Mouse (Mus musculus): Measurements from ENCODE around the gene Rbm43. TPM values are rescaled to one million over a fixed set of nuclear protein-coding genes. Genes with fewer than 3 reads are reported as not detected.
"Not testable (repeated sequence)": the region's sequence is repeated elsewhere in the genome, so short reads cannot be mapped to it uniquely, and the experiment has no call there.

Gene Rbm43
- total and polyA plus RNA-seq, 2 experiments from 2014 or later: 6.3 to 13.6 TPM

GRCm38 (mm10) chr2:51914532-51914931 is 20.4 kb downstream of the Rbm43 start:
- no peak for ATAC-seq
- Histone ChIP-seq H3K27me3 (ENCODE audit: insufficient read depth, low read length) (no peaks in the 10 kb centered on the region), H3K9ac (replicated peaks; ENCODE audit: low read length) (no peak overlapping the region), H3K4me1 (ENCODE audit: insufficient read depth, low read length) (no peaks in the 10 kb centered on the region), H3K4me3 (ENCODE audit: low read length) (no peak overlapping the region), H3K27ac (no peak overlapping the region), H3K9me3 (ENCODE audit: low read length) (no peaks in the 10 kb centered on the region), H3K4me2 (ENCODE audit: low read depth, low read length) (no peak overlapping the region), H3K36me3 (ENCODE audit: insufficient read depth, low read length) (no peaks in the 10 kb centered on the region)
- no peak for DNase-seq (ENCODE audit: low spot score)
- no peak; the same call in 1 of the 2 replicates for TF ChIP-seq CTCF (IDR thresholded peaks at IDR 0.05; ENCODE audit: low read depth)
- 51% methylated on average over 7 of the region's 7 CpGs for WGBS

GRCm38 (mm10) chr2:51912740-51913139 is 22.2 kb downstream of the Rbm43 start:
- no peaks in the 10 kb centered on the region for H3K27me3 ChIP-seq (ENCODE audit: insufficient read depth, low read length)
- H3K27ac ChIP-seq: no peak overlapping the region
- no peak overlapping the region for H3K9ac ChIP-seq (replicated peaks; ENCODE audit: low read length)
- WGBS: 48% methylated on average over 6 of the region's 6 CpGs
- no peak overlapping the region for H3K4me3 ChIP-seq (ENCODE audit: low read length)
- H3K9me3 ChIP-seq (ENCODE audit: low read length): no peaks in the 10 kb centered on the region
- ATAC-seq: no peak
- no peaks in the 10 kb centered on the region for H3K36me3 ChIP-seq (ENCODE audit: insufficient read depth, low read length)
- no peak for TF ChIP-seq CTCF (IDR thresholded peaks at IDR 0.05; ENCODE audit: low read depth)
- no peak for DNase-seq (ENCODE audit: low spot score)
- no peaks in the 10 kb centered on the region for H3K4me1 ChIP-seq (ENCODE audit: insufficient read depth, low read length)
- H3K4me2 ChIP-seq (ENCODE audit: low read depth, low read length): no peak overlapping the region

- no peak for TF ChIP-seq CTCF (IDR thresholded peaks at IDR 0.05; ENCODE audit: low read depth)
- Histone ChIP-seq H3K4me3 (ENCODE audit: low read length) (no peak overlapping the region), H3K9ac (replicated peaks; ENCODE audit: low read length) (no peak overlapping the region), H3K4me1 (ENCODE audit: insufficient read depth, low read length) (no peaks in the 10 kb centered on the region), H3K27ac (no peak overlapping the region), H3K36me3 (ENCODE audit: insufficient read depth, low read length) (no peaks in the 10 kb centered on the region), H3K27me3 (ENCODE audit: insufficient read depth, low read length) (no peaks in the 10 kb centered on the region), H3K9me3 (ENCODE audit: low read length) (no peaks in the 10 kb centered on the region), H3K4me2 (ENCODE audit: low read depth, low read length) (no peak overlapping the region)
- no peak for DNase-seq (ENCODE audit: low spot score)
- 92% methylated on average over 2 of the region's 2 CpGs for WGBS
- no peak for ATAC-seq
Observed at GRCm38 (mm10) chr2:51911864-51912263, 23.1 kb downstream of the Rbm43 start.

- 46% methylated on average over 4 of the region's 4 CpGs for WGBS
- no peak for TF ChIP-seq CTCF (IDR thresholded peaks at IDR 0.05; ENCODE audit: low read depth)
- no peaks in the 10 kb centered on the region for H3K4me1 ChIP-seq (ENCODE audit: insufficient read depth, low read length)
- ATAC-seq: no peak
- H3K36me3 ChIP-seq (ENCODE audit: insufficient read depth, low read length): no peaks in the 10 kb centered on the region
- H3K4me3 ChIP-seq (ENCODE audit: low read length): no peak overlapping the region
- no peak overlapping the region for H3K4me2 ChIP-seq (ENCODE audit: low read depth, low read length)
- DNase-seq (ENCODE audit: low spot score): no peak
- H3K27me3 ChIP-seq (ENCODE audit: insufficient read depth, low read length): no peaks in the 10 kb centered on the region
- H3K9ac ChIP-seq (replicated peaks; ENCODE audit: low read length): no peak overlapping the region
- no peaks in the 10 kb centered on the region for H3K9me3 ChIP-seq (ENCODE audit: low read length)
- H3K27ac ChIP-seq: no peak overlapping the region
Observed at GRCm38 (mm10) chr2:51907538-51908110, 27.3 kb downstream of the Rbm43 start.

GRCm38 (mm10) chr2:51905637-51906036 is 29.3 kb downstream of the Rbm43 start:
- ATAC-seq (no peak), DNase-seq (ENCODE audit: low spot score) (no peak)
- Histone ChIP-seq H3K9ac (replicated peaks; ENCODE audit: low read length) (no peak overlapping the region), H3K36me3 (ENCODE audit: insufficient read depth, low read length) (no peaks in the 10 kb centered on the region), H3K27ac (no peak overlapping the region), H3K27me3 (ENCODE audit: insufficient read depth, low read length) (no peaks in the 10 kb centered on the region), H3K9me3 (ENCODE audit: low read length) (no peaks in the 10 kb centered on the region), H3K4me1 (ENCODE audit: insufficient read depth, low read length) (no peaks in the 10 kb centered on the region), H3K4me2 (ENCODE audit: low read depth, low read length) (no peak overlapping the region), H3K4me3 (ENCODE audit: low read length) (no peak overlapping the region)
- no peak for TF ChIP-seq CTCF (IDR thresholded peaks at IDR 0.05; ENCODE audit: low read depth)
- 76% methylated on average over 8 of the region's 8 CpGs for WGBS

- 88% methylated on average over 12 of the region's 12 CpGs for WGBS
- H3K27ac ChIP-seq: no peak overlapping the region
- ATAC-seq (no peak), DNase-seq (ENCODE audit: low spot score) (no peak)
- no peaks in the 10 kb centered on the region for H3K27me3 ChIP-seq (ENCODE audit: insufficient read depth, low read length)
- no peak overlapping the region for H3K9ac ChIP-seq (replicated peaks; ENCODE audit: low read length)
- H3K4me1 ChIP-seq (ENCODE audit: insufficient read depth, low read length): no peaks in the 10 kb centered on the region
- H3K9me3 ChIP-seq (ENCODE audit: low read length): no peaks in the 10 kb centered on the region
- no peak for TF ChIP-seq CTCF (IDR thresholded peaks at IDR 0.05; ENCODE audit: low read depth)
- no peak overlapping the region for H3K4me3 ChIP-seq (ENCODE audit: low read length)
- no peaks in the 10 kb centered on the region for H3K36me3 ChIP-seq (ENCODE audit: insufficient read depth, low read length)
- H3K4me2 ChIP-seq (ENCODE audit: low read depth, low read length): no peak overlapping the region
Observed at GRCm38 (mm10) chr2:51892411-51892901, 42.5 kb downstream of the Rbm43 start.

- no peaks in the 10 kb centered on the region for H3K4me1 ChIP-seq (ENCODE audit: insufficient read depth, low read length)
- no peak overlapping the region for H3K4me2 ChIP-seq (ENCODE audit: low read depth, low read length)
- DNase-seq (ENCODE audit: low spot score): no peak
- H3K9me3 ChIP-seq (ENCODE audit: low read length): no peaks in the 10 kb centered on the region
- no peaks in the 10 kb centered on the region for H3K27me3 ChIP-seq (ENCODE audit: insufficient read depth, low read length)
- no peak overlapping the region for H3K9ac ChIP-seq (replicated peaks; ENCODE audit: low read length)
- H3K27ac ChIP-seq: no peak overlapping the region
- no peak overlapping the region for H3K4me3 ChIP-seq (ENCODE audit: low read length)
- no peak for ATAC-seq
- TF ChIP-seq CTCF (IDR thresholded peaks at IDR 0.05; ENCODE audit: low read depth): no peak
- H3K36me3 ChIP-seq (ENCODE audit: insufficient read depth, low read length): no peaks in the 10 kb centered on the region
- 81% methylated on average over 4 of the region's 4 CpGs for WGBS
Observed at GRCm38 (mm10) chr2:51890961-51891360, 44.0 kb downstream of the Rbm43 start.

- not testable (repeated sequence) for ATAC-seq; H3K9ac ChIP-seq (replicated peaks; ENCODE audit: low read length); H3K4me3 ChIP-seq (ENCODE audit: low read length); H3K27ac ChIP-seq; H3K27me3 ChIP-seq (ENCODE audit: insufficient read depth, low read length); H3K36me3 ChIP-seq (ENCODE audit: insufficient read depth, low read length); H3K4me1 ChIP-seq (ENCODE audit: insufficient read depth, low read length); H3K4me2 ChIP-seq (ENCODE audit: low read depth, low read length); H3K9me3 ChIP-seq (ENCODE audit: low read length); DNase-seq (ENCODE audit: low spot score)
- WGBS: 94% methylated on average over 10 of the region's 26 CpGs
Observed at GRCm38 (mm10) chr2:51890139-51890538, 44.8 kb downstream of the Rbm43 start.

All from hindbrain, postnatal 0 days (tissue).